Mouse (Mus musculus): ENCODE data around the gene Lta.
A peak's percentile ranks its signal among the peaks of the same experiment; 100 is the strongest.
"Not testable (repeated sequence)": the region's sequence is repeated elsewhere in the genome, so short reads cannot be mapped to it uniquely, and the experiment has no call there.

The Lta gene

GRCm38 (mm10) chr17:35239700-35240099 is 34.5 kb upstream of the Lta start:
- no peak for DNase-seq (ENCODE audit: low spot score in 2 of 2)

DNA sequence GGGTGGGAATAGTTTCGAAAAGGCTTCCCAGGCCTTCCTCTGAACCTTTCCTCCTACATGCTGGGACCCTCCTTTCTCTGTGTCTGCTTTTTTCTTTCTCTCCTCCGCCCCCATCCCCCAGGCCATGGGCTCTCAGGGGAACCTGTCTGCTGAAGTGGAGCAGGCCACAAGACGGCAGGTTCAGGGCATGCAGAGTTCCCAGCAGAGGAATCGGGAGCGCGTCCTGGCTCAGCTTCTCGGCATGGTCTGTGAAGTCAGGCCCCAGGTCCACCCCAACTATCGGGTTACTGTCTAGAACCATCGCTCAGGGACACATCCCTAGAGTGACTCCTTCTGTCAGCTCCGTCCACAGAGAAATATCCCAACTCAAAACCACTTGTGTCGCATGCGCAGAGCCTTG is 32.4 kb upstream of the Lta start:
- no peak for DNase-seq (ENCODE audit: low spot score in 2 of 2)

- no peak for DNase-seq (ENCODE audit: low spot score in 2 of 2)
Measured at GRCm38 (mm10) chr17:35236996-35237395, 31.8 kb upstream of the Lta start.

- peak; percentile 99 to 100 for DNase-seq (ENCODE audit: low spot score in 2 of 2)
Measured at GRCm38 (mm10) chr17:35236390-35236746, 31.2 kb upstream of the Lta start.

- peak; percentile 86 to 90 for DNase-seq (ENCODE audit: low spot score in 2 of 2)
Measured at GRCm38 (mm10) chr17:35235614-35236389, 30.7 kb upstream of the Lta start, which contains the start of gene Nfkbil1. Nfkbil1 (minus strand) TSS chr17:35235792.

DNA sequence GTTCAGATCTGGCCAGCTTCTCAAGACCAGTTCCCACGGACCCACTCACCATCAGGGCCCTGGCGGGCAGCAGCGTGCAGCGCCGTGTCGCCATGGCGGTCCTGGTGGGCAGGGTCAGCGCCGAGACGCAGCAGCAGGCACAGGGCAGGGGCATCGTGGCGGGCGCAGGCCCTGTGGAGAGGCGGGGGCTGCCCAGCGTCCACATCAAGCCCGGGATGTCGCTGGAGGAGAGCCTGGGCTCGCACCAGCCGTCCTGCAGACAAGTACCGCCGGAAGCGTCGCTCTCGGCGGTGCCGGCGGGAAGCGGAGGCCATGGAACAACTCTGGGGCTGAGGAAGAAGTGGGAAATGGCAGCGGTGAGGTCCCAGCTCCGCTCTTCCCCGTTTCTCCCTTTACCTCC is 29.8 kb upstream of the Lta start:
- DNase-seq (ENCODE audit: low spot score in 2 of 2): peak; percentile 54 to 78

DNA sequence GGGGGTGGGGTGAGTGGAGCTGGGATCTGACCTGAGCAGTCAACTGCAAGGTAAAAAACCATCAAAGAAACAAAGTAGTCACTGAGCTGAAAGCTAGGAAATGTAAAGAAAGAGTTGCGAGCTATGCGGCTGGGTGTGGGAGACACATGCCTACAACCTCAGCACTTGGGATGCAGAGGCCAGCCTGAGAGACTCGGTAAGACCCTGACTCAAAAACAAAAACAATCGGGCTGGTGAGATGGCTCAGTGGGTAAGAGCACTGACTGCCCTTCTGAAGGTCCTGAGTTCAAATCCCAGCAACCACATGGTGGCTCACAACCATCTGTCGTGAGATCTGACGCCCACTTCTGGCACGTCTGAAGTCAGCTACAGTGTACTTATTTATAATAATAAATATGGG is 28.9 kb upstream of the Lta start:
- DNase-seq (ENCODE audit: low spot score in 2 of 2): not testable (repeated sequence)

DNA sequence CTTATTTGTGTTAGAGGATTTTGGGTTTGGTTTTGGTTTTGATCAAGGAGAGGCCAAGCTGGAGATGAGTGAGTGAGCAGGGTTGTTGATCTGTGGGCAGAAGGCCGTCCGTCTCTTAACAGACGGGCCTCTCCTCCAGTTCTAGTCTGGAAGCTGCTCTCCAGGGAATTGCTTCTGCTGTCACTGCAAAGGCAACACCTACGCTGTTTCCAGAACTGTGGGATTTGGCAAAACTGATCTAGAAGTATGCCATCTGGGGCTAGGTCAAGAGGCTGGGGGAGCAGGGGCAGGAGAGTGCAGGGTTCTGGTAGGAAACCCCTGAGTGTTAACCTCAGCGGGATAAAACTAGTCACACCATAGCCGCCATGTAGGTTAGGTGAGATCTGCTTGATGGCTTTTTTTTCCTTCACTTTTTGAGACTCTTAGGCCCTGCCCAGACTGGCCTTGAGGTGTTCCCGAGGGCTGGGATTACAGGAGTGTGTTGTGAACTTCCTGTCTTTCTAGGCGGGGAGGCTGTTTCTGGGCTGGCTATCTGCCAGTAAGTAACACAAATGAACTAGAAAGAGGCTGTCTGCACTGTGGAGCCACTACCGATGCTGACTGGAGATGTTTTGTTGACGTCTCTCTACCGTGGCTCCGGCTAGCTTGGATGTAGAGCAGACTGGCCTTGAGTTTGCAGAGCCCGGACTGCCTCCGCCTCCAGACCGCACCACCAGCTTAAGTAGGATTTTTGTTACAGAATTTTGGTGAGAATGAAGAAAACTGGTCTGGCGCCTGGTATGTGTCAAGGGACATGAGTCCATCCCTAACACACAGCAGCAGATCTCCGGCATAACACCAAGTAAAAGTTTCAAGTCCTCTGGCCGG is 28.2 kb upstream of the Lta start, which contains the start of gene Atp6v1g2:
Atp6v1g2 (plus strand) TSS at position 547 of the 867 bp plus-strand sequence.
- DNase-seq (ENCODE audit: low spot score in 2 of 2): no peak

GRCm38 (mm10) chr17:35232659-35233058 is 27.5 kb upstream of the Lta start:
- DNase-seq (ENCODE audit: low spot score in 2 of 2): no peak

DNA sequence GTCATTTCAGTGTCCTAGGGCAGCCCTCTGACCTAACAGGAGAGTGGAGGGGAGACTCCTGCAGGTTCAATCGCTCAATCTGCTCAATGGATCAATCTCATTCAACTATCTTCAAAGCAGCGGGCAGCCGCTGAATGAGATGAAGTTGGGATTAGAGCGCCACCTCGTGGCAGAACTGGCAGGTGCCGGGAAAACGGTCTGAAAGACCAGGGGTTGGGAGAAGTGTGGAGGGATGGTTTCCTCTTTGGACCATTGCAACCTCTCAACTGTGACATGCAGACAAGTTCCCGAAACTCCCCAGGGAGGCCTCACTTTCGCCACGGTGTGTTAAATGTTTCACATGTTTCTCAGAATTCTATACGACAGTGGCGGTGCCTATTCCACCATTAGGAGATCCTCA is 26.9 kb upstream of the Lta start:
- peak; percentile 86 to 97 for DNase-seq (ENCODE audit: low spot score in 2 of 2)

DNA sequence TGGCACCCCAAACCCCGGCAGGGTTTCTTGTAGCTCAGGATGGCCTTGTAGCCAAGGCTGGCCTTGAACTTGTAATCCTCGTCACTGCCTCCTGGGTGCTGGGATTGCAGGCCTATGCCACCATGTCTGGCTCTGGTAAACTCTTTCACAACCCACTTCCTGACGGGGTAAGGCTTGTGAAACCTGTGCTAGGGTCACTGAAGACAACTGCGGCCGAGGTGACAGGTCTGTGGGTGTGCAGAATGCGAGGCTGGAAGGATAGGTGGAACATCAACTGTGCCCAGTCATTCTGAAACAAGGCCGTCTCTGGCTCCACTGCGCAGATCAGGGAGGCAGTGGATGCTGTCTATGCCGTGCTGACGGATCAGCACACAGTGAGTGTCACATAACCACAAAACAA is 25.9 kb upstream of the Lta start:
- no peak for DNase-seq (ENCODE audit: low spot score in 2 of 2)

GRCm38 (mm10) chr17:35226561-35227046 is 21.5 kb upstream of the Lta start:
- DNase-seq (ENCODE audit: low spot score in 2 of 2): no peak

- no peak for DNase-seq (ENCODE audit: low spot score in 2 of 2)
Measured at GRCm38 (mm10) chr17:35225456-35225855, 20.3 kb upstream of the Lta start.

- DNase-seq (ENCODE audit: low spot score in 2 of 2): no peak
Measured at GRCm38 (mm10) chr17:35224641-35225040, 19.5 kb upstream of the Lta start.

DNA sequence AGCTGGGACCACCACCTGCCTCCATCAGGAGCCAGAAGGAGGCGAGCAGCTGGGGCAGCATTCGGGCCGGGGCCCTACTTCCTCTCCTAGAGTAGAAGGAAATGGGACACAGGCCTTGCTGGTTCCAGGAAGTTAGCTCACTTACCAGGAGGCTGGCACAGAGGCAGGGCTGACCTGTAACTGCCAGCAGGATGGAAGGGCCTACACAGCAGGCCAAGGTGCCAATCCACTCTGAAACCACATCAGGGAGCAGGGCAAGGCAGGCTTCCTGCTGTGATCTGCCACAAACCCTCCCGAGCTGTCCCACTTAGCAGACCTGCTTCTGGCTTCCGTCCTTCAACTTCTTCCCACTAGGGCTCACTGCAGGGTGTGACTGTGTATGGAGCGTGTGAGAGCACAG is 17.1 kb upstream of the Lta start:
- no peak for DNase-seq (ENCODE audit: low spot score in 2 of 2)

GRCm38 (mm10) chr17:35220156-35220952 is 15.2 kb upstream of the Lta start, which contains the start of gene Gm16181:
Gm16181 (plus strand) TSS chr17:35220834.
- DNase-seq (ENCODE audit: low spot score in 2 of 2): no peak

- DNase-seq (ENCODE audit: low spot score in 2 of 2): no peak
Measured at GRCm38 (mm10) chr17:35219601-35220041, 14.5 kb upstream of the Lta start.

GRCm38 (mm10) chr17:35218516-35219193 is 13.5 kb upstream of the Lta start:
- peak; percentile 56 to 78 for DNase-seq (ENCODE audit: low spot score in 2 of 2)

DNA sequence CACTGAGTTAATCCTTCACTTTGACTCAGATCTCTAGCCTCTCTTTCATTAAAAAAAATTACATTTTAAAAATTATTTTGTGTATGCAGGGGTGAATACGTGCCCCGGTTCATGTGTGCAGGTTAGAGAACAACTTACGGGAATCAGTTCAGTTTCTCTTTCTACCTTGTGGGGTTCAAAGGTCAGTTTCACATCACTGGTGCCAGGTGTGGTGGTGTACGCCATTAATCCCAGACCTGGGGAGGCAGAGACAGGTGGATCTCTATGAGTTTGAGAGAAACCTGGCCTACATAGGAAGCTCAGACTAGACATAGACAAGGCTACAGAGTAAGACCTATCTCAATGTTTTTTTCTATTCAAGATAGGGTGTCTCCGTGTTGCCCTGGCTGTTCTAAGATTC is 7.9 kb upstream of the Lta start:
- DNase-seq (ENCODE audit: low spot score in 2 of 2): no peak

GRCm38 (mm10) chr17:35210593-35210992 is 5.4 kb upstream of the Lta start:
- no peak for DNase-seq (ENCODE audit: low spot score in 2 of 2)

Data from spleen, postnatal 4 days (tissue).